Mouse (Mus musculus) left cerebral cortex, adult 2 months (tissue): ENCODE measurements at regions not wholly inside any gene's neighbourhood (a gene's known extent, or its start where the extent isn't known, plus 50 kb on each side); places are given as distances from the start of the nearest gene placed in this dataset.

Experiments
- DNase-seq, 2 experiments: peaks; one replicate each; pipeline ENCODE4 v3.0.0; 2021 to 2022; ENCODE audit warnings: low spot score in 2 of 2, mixed read lengths in 1 of 2; ENCODE audit errors: extremely low spot score in 1 of 2
- H3K27ac ChIP-seq: fragments of 200-600 bp; 2 replicates; pipeline ENCODE4 v1.8.1; 2022
- H3K4me3 ChIP-seq: fragments of 200-600 bp; 2 replicates; pipeline ENCODE4 v1.8.1; 2022
- CTCF ChIP-seq: fragments of 200-600 bp; IDR thresholded peaks from 2 replicates; pipeline ENCODE4 v1.8.1; 2022; ENCODE audit warnings: antibody characterized with exemption, mild to moderate bottlenecking, moderate library complexity
- intact Hi-C: fragments of 180-260 bp; cut with DNase I; formaldehyde crosslinking; loops from one replicate; pipeline ENCODE4 v1.15.1; 2025

GRCm38 (mm10) chr3:21545156-21545893 is 531.1 kb upstream of the Tbl1xr1 start:
- no peak for DNase-seq
- TF ChIP-seq CTCF = no peak
- no peak overlapping the region for H3K27ac ChIP-seq
- no peak overlapping the region for H3K4me3 ChIP-seq
- intact Hi-C loops = no loop called here

GRCm38 (mm10) chr3:21546411-21546810 is 530.0 kb upstream of the Tbl1xr1 start:
- no peak for DNase-seq
- intact Hi-C loops = no loop called here
- Histone ChIP-seq H3K27ac (no peak overlapping the region), H3K4me3 (no peak overlapping the region)
- no peak for TF ChIP-seq CTCF

- intact Hi-C loops = no loop called here
- no peak overlapping the region for H3K27ac ChIP-seq
- no peak for DNase-seq
- TF ChIP-seq CTCF = no peak
- no peak overlapping the region for H3K4me3 ChIP-seq
These were observed 526.8 kb upstream of the Tbl1xr1 start for GRCm38 (mm10) chr3:21549671-21550070.

GRCm38 (mm10) chr3:21553159-21553758 is 523.2 kb upstream of the Tbl1xr1 start:
- DNase-seq = no peak
- H3K27ac ChIP-seq = peak overlapping the region; percentile 76
- no peak for TF ChIP-seq CTCF
- H3K4me3 ChIP-seq = no peak overlapping the region
- intact Hi-C loops = loop anchor here (1.0 kb wide), 1 partner anchor 463 kb away; no protein-coding TSS in a partner anchor

GRCm38 (mm10) chr3:21553859-21554258 is 522.6 kb upstream of the Tbl1xr1 start:
- peak overlapping the region; percentile 76 for H3K27ac ChIP-seq
- no peak for DNase-seq
- no peak overlapping the region for H3K4me3 ChIP-seq
- TF ChIP-seq CTCF = no peak
- intact Hi-C loops = loop anchor here (1.0 kb wide), 1 partner anchor 464 kb away; no protein-coding TSS in a partner anchor

- peak; percentile 40 to 47 for DNase-seq
- intact Hi-C loops = no loop called here
- Histone ChIP-seq H3K4me3 (no peak overlapping the region), H3K27ac (no peak overlapping the region)
- TF ChIP-seq CTCF = no peak
These were observed 518.5 kb upstream of the Tbl1xr1 start for GRCm38 (mm10) chr3:21557963-21558441.

GRCm38 (mm10) chr3:21562771-21563312 is 513.6 kb upstream of the Tbl1xr1 start:
- intact Hi-C loops = loop anchor here (5.0 to 10.0 kb wide), 5 partner anchors 66 to 906 kb away; partner anchors contain the start of gene Tbl1xr1
- peak overlapping the region; percentile 4; the same call in 1 of the 2 replicates for H3K27ac ChIP-seq
- no peak for TF ChIP-seq CTCF
- H3K4me3 ChIP-seq = no peak overlapping the region
- DNase-seq = no peak

- intact Hi-C loops = loop anchor here (5.0 to 10.0 kb wide), 5 partner anchors 66 to 906 kb away; partner anchors contain the start of gene Tbl1xr1
- no peak for DNase-seq
These were observed 513.0 kb upstream of the Tbl1xr1 start for GRCm38 (mm10) chr3:21563454-21563853.

GRCm38 (mm10) chr3:21564211-21564781 is 512.2 kb upstream of the Tbl1xr1 start:
- Histone ChIP-seq H3K4me3 (no peak overlapping the region), H3K27ac (peak overlapping the region; percentile 82)
- intact Hi-C loops = loop anchor here (5.0 to 10.0 kb wide), 5 partner anchors 67 to 907 kb away; partner anchors contain the start of gene Tbl1xr1
- TF ChIP-seq CTCF = no peak
- peak; percentile 71 to 74 for DNase-seq

More at GRCm38 (mm10) chr3:21563454-21563853, 513.0 kb upstream of the Tbl1xr1 start:
- TF ChIP-seq CTCF = no peak
- Histone ChIP-seq H3K27ac (peak overlapping the region; percentile 82), H3K4me3 (no peak overlapping the region)

- H3K27ac ChIP-seq = peak overlapping the region; percentile 82
These were observed 511.5 kb upstream of the Tbl1xr1 start for GRCm38 (mm10) chr3:21564847-21565485.

GRCm38 (mm10) chr3:21569721-21570120 is 506.7 kb upstream of the Tbl1xr1 start:
- no peak for DNase-seq
- Histone ChIP-seq H3K4me3 (no peak overlapping the region), H3K27ac (peak overlapping the region; percentile 82)
- intact Hi-C loops = loop anchor here (1.0 to 10.0 kb wide), 5 partner anchors 85 to 675 kb away; no protein-coding TSS in a partner anchor
- no peak for TF ChIP-seq CTCF

More at GRCm38 (mm10) chr3:21564847-21565485, 511.5 kb upstream of the Tbl1xr1 start:
- TF ChIP-seq CTCF = no peak
- intact Hi-C loops = loop anchor here (5.0 to 10.0 kb wide), 6 partner anchors 68 to 908 kb away; partner anchors contain the start of gene Tbl1xr1
- DNase-seq = no peak
- no peak overlapping the region for H3K4me3 ChIP-seq
